Mouse (Mus musculus) MEL (cell line): ENCODE data around the gene Myo1h. TPM values are rescaled to one million over a fixed set of nuclear protein-coding genes. Genes with fewer than 3 reads are reported as not detected.
A peak's percentile ranks its signal among the peaks of the same experiment; 100 is the strongest.

ENCODE experiments used
- DNase-seq: peaks from one replicate; pipeline ENCODE4 v3.0.0; 2011; ENCODE audit warnings: low read depth, low spot score
- H3K27ac ChIP-seq: 2 replicates; pipeline ENCODE4 v1.5.1; 2012; ENCODE audit warnings: low read depth, mild to moderate bottlenecking, control low read depth, low read length, moderate library complexity; ENCODE audit not compliant: control insufficient read depth
- H3K27me3 ChIP-seq, 2 experiments: fragments of 150-350 bp in 1 of 2; sonication (generic) in 1 of 2; 2 replicates each; pipeline ENCODE4 v1.6.1; 2012; ENCODE audit warnings: low read length in 2 of 2, mild to moderate bottlenecking in 2 of 2, improper control_type of control experiment in 1 of 2, moderate library complexity in 1 of 2; ENCODE audit not compliant: insufficient read depth in 2 of 2, control insufficient read depth in 1 of 2
- H3K36me3 ChIP-seq, 2 experiments: 2 replicates each; pipeline ENCODE4 v1.6.1; 2012 to 2014; ENCODE audit warnings: low read length in 2 of 2, improper control_type of control experiment in 1 of 2, inconsistent platforms in 1 of 2, mild to moderate bottlenecking in 1 of 2; ENCODE audit not compliant: insufficient read depth in 2 of 2, control insufficient read depth in 1 of 2
- H3K4me1 ChIP-seq, 2 experiments: fragments of 150-350 bp in 1 of 2; sonication (generic) in 1 of 2; 2 replicates each; pipeline ENCODE4 v1.6.1; 2012; ENCODE audit warnings: low read length in 2 of 2, improper control_type of control experiment in 1 of 2, mild to moderate bottlenecking in 1 of 2; ENCODE audit not compliant: insufficient read depth in 2 of 2, control insufficient read depth in 1 of 2
- H3K4me3 ChIP-seq, 2 experiments: fragments of 150-350 bp in 1 of 2; sonication (generic) in 1 of 2; 2 replicates each; pipeline ENCODE4 v1.5.1; 2012; ENCODE audit warnings: low read depth in 2 of 2, low read length in 2 of 2, mild to moderate bottlenecking in 2 of 2, moderate library complexity in 2 of 2, control low read depth in 1 of 2, improper control_type of control experiment in 1 of 2; ENCODE audit not compliant: control insufficient read depth in 1 of 2, insufficient read depth in 1 of 2
- H3K79me2 ChIP-seq: 2 replicates; pipeline ENCODE4 v1.6.1; 2012; ENCODE audit warnings: mild to moderate bottlenecking, low read length, moderate library complexity; ENCODE audit not compliant: control insufficient read depth, poor library complexity, insufficient read depth
- H3K9ac ChIP-seq: 2 replicates; pipeline ENCODE4 v1.6.1; 2012; ENCODE audit warnings: low read depth, mild to moderate bottlenecking, control low read depth, low read length, moderate library complexity; ENCODE audit not compliant: control insufficient read depth, poor library complexity, severe bottlenecking
- H3K9me3 ChIP-seq: fragments of 150-350 bp; sonication (generic); replicated peaks from 2 replicates; pipeline ENCODE4 v1.6.1; 2012; ENCODE audit warnings: mild to moderate bottlenecking, low read length, improper control_type of control experiment, moderate library complexity; ENCODE audit not compliant: insufficient read depth
- CHD2 ChIP-seq: IDR thresholded peaks from 2 replicates; pipeline ENCODE4 v1.6.1; 2011; ENCODE audit warnings: low read length, improper control_type of control experiment
- CTCF ChIP-seq, 3 experiments: IDR thresholded peaks in 2 of 3; conservative IDR thresholded peaks in 1 of 3; 2 replicates each; pipeline ENCODE4 v1.5.1; 2011 to 2012; ENCODE audit warnings: low read length in 3 of 3, low read depth in 2 of 3, mild to moderate bottlenecking in 2 of 3, improper control_type of control experiment in 1 of 3, inconsistent platforms in 1 of 3, mixed read lengths in 1 of 3, moderate library complexity in 1 of 3; ENCODE audit not compliant: control insufficient read depth in 1 of 3, insufficient read depth in 1 of 3, poor library complexity in 1 of 3, severe bottlenecking in 1 of 3
- ELF1 ChIP-seq: IDR thresholded peaks from 2 replicates; pipeline ENCODE4 v1.6.1; 2014; ENCODE audit warnings: low read depth, mild to moderate bottlenecking, inconsistent platforms, low read length, improper control_type of control experiment, moderate library complexity
- ETS1 ChIP-seq: IDR thresholded peaks from 2 replicates; pipeline ENCODE4 v1.6.1; 2012; ENCODE audit warnings: low read depth, mild to moderate bottlenecking, inconsistent platforms, low read length, improper control_type of control experiment, moderate library complexity
- GABPA ChIP-seq: IDR thresholded peaks from 2 replicates; pipeline ENCODE4 v1.6.1; 2012; ENCODE audit warnings: low read depth, mild to moderate bottlenecking, inconsistent platforms, low read length, improper control_type of control experiment, moderate library complexity
- GATA1 ChIP-seq: IDR thresholded peaks from 2 replicates; pipeline ENCODE4 v1.6.1; 2011; ENCODE audit warnings: low read depth, low read length, improper control_type of control experiment
- HCFC1 ChIP-seq: IDR thresholded peaks from 2 replicates; pipeline ENCODE4 v1.6.1; 2012; ENCODE audit warnings: low read depth, mild to moderate bottlenecking, inconsistent platforms, low read length, improper control_type of control experiment, moderate library complexity
- KAT2A ChIP-seq: conservative IDR thresholded peaks from 2 replicates; pipeline ENCODE4 v1.6.1; 2012; ENCODE audit warnings: low read depth, low read length, improper control_type of control experiment, inconsistent platforms
- MAFK ChIP-seq: IDR thresholded peaks from 2 replicates; pipeline ENCODE4 v1.6.1; 2011; ENCODE audit warnings: low read depth, mild to moderate bottlenecking, low read length, improper control_type of control experiment, borderline replicate concordance
- MAZ ChIP-seq: IDR thresholded peaks from 2 replicates; pipeline ENCODE4 v1.6.1; 2012; ENCODE audit warnings: low read depth, mild to moderate bottlenecking, inconsistent platforms, low read length, improper control_type of control experiment
- MYB ChIP-seq: IDR thresholded peaks from 2 replicates; pipeline ENCODE4 v1.6.1; 2011; ENCODE audit warnings: mild to moderate bottlenecking, low read depth, low read length, improper control_type of control experiment
- MYC ChIP-seq: IDR thresholded peaks from 2 replicates; pipeline ENCODE4 v1.6.1; 2011; ENCODE audit warnings: low read depth, mild to moderate bottlenecking, low read length, improper control_type of control experiment, moderate library complexity
- NELFE ChIP-seq: IDR thresholded peaks from 2 replicates; pipeline ENCODE4 v1.6.1; 2011; ENCODE audit warnings: low read depth, low read length, improper control_type of control experiment
- NRF1 ChIP-seq: IDR thresholded peaks from 2 replicates; pipeline ENCODE4 v1.6.1; 2014; ENCODE audit warnings: low read depth, mild to moderate bottlenecking, inconsistent platforms, low read length, improper control_type of control experiment, moderate library complexity; ENCODE audit not compliant: poor library complexity, insufficient read depth, severe bottlenecking
- POLR2A ChIP-seq, 2 experiments: IDR thresholded peaks; 2 replicates each; pipeline ENCODE4 v1.6.1; 2011 to 2012; ENCODE audit warnings: low read length in 2 of 2, mild to moderate bottlenecking in 2 of 2, control low read depth in 1 of 2, improper control_type of control experiment in 1 of 2, low read depth in 1 of 2, moderate library complexity in 1 of 2; ENCODE audit not compliant: control insufficient read depth in 1 of 2, insufficient read depth in 1 of 2, poor library complexity in 1 of 2
- POLR2AphosphoS5 ChIP-seq: IDR thresholded peaks from 2 replicates; pipeline ENCODE4 v1.6.1; 2012; ENCODE audit warnings: low read depth, borderline replicate concordance, mild to moderate bottlenecking, inconsistent platforms, low read length, moderate library complexity, mixed read lengths
- RAD21 ChIP-seq: IDR thresholded peaks from 2 replicates; pipeline ENCODE4 v1.6.1; 2011; ENCODE audit warnings: mild to moderate bottlenecking, low read depth, low read length, improper control_type of control experiment
- RCOR1 ChIP-seq: IDR thresholded peaks from 2 replicates; pipeline ENCODE4 v1.6.1; 2012; ENCODE audit warnings: low read depth, mild to moderate bottlenecking, inconsistent platforms, low read length, improper control_type of control experiment
- SIN3A ChIP-seq: IDR thresholded peaks from 2 replicates; pipeline ENCODE4 v1.6.1; 2012; ENCODE audit warnings: low read length, improper control_type of control experiment, inconsistent platforms
- SMC3 ChIP-seq: IDR thresholded peaks from 2 replicates; pipeline ENCODE4 v1.6.1; 2011; ENCODE audit warnings: low read depth, low read length, improper control_type of control experiment
- TBP ChIP-seq: IDR thresholded peaks from 2 replicates; pipeline ENCODE4 v1.8.0; 2011; ENCODE audit warnings: low read depth, low read length, improper control_type of control experiment
- TCF12 ChIP-seq: IDR thresholded peaks from 2 replicates; pipeline ENCODE4 v1.6.1; 2014; ENCODE audit warnings: low read depth, mild to moderate bottlenecking, inconsistent platforms, low read length, improper control_type of control experiment, moderate library complexity
- UBTF ChIP-seq: IDR thresholded peaks from 2 replicates; pipeline ENCODE4 v1.6.1; 2012; ENCODE audit warnings: low read depth, mild to moderate bottlenecking, inconsistent platforms, low read length, improper control_type of control experiment, moderate library complexity, borderline replicate concordance; ENCODE audit not compliant: insufficient read depth
- USF2 ChIP-seq, 2 experiments: IDR thresholded peaks; 2 replicates each; pipeline ENCODE4 v1.6.1; 2011 to 2012; ENCODE audit warnings: improper control_type of control experiment in 2 of 2, low read length in 2 of 2, borderline replicate concordance in 1 of 2, inconsistent platforms in 1 of 2, low read depth in 1 of 2, mild to moderate bottlenecking in 1 of 2; ENCODE audit not compliant: insufficient read depth in 1 of 2
- ZC3H11A ChIP-seq: IDR thresholded peaks from 2 replicates; pipeline ENCODE4 v1.6.1; 2012; ENCODE audit warnings: low read depth, mild to moderate bottlenecking, inconsistent platforms, low read length, improper control_type of control experiment
- ZMIZ1 ChIP-seq: IDR thresholded peaks from 2 replicates; pipeline ENCODE4 v1.6.1; 2012; ENCODE audit warnings: low read depth, mild to moderate bottlenecking, inconsistent platforms, low read length, improper control_type of control experiment, moderate library complexity
- polyA plus RNA-seq, 2 experiments: library from polyadenylated mRNA; stranded (reverse) in 1 of 2; unstranded in 1 of 2; fragments of >175 nt in 1 of 2; fragments of >200 nt in 1 of 2; gene quantifications; 2 replicates each; pipeline versions ENCODE4 v1.2.1 to v1.2.4; 2012; ENCODE audit warnings: low replicate concordance in 2 of 2, low read depth in 1 of 2; ENCODE audit not compliant: insufficient read length in 2 of 2, insufficient read depth in 1 of 2, missing spikeins in 1 of 2
- total RNA-seq: library from RNA; depleted of rRNA; stranded (reverse); fragments of 300-350 nt; gene quantifications from 2 replicates; pipeline ENCODE4 v1.2.3, GENCODE M21; 2012

Myo1h gene
- total and polyA plus RNA-seq, 3 experiments, result 0.33 to 4.6 TPM; not detected in 1

DNA sequence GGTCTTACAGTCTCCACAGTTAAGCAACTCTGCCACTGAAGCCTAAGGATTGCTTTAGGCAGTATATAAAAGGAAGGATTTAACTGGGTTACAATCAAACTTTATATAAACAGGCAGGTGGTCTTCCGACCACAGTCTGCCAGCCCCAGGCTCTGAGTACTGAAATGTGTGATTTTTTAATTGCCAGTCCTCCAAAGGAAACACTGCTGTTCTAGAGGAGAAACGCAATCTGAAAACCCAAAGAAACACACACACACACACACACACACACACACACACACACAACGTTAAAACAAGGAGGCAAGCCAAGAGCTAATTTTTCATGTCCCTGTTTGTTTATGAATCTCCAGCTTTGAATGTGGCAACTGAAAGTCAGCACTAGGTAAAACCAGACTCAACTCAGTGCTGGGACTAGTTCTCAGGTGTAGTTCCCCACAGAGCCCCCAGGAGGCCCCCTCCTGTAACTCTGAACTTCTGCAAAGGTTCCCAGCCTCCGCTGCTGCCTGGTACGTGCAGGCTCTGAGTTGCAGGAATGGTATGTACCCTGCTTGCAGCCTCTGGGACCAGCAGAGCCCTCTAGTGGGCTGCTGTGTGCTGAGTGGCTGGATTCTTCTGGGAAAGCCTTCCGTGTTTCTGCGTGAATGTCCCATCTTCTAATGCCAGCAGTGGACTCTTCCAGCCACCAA is 67.4 kb downstream of the Myo1h start:
- no peak overlapping the region for H3K9ac ChIP-seq
- no peak for TF ChIP-seq GATA1
- peak; percentile 54 for TF ChIP-seq RAD21
- TF ChIP-seq NELFE, result no peak
- no peak for TF ChIP-seq MYB
- no peak for TF ChIP-seq TBP
- peak; percentile 63 for TF ChIP-seq ZC3H11A
- peak; percentile 47 to 72 (median 54) for TF ChIP-seq CTCF (IDR thresholded peaks at IDR 0.05 in 2 of 3, conservative IDR thresholded peaks at IDR 0.05 in 1 of 3; ENCODE audit: control insufficient read depth in 1 of 3, insufficient read depth in 1 of 3, low read depth in 2 of 3, low read length in 3 of 3, poor library complexity in 1 of 3, severe bottlenecking in 1 of 3)
- TF ChIP-seq SMC3, result peak; percentile 79
- TF ChIP-seq MAFK, result no peak
- no peaks in the 10 kb centered on the region for H3K79me2 ChIP-seq
- no peaks in the 10 kb centered on the region for H3K9me3 ChIP-seq
- H3K27me3 ChIP-seq, result no peaks in the 10 kb centered on the region
- no peaks in the 10 kb centered on the region for H3K36me3 ChIP-seq
- no peaks in the 10 kb centered on the region for H3K4me1 ChIP-seq
- no peak overlapping the region for H3K27ac ChIP-seq
- no peak overlapping the region for H3K4me3 ChIP-seq
- peak; percentile 76 for DNase-seq

DNA sequence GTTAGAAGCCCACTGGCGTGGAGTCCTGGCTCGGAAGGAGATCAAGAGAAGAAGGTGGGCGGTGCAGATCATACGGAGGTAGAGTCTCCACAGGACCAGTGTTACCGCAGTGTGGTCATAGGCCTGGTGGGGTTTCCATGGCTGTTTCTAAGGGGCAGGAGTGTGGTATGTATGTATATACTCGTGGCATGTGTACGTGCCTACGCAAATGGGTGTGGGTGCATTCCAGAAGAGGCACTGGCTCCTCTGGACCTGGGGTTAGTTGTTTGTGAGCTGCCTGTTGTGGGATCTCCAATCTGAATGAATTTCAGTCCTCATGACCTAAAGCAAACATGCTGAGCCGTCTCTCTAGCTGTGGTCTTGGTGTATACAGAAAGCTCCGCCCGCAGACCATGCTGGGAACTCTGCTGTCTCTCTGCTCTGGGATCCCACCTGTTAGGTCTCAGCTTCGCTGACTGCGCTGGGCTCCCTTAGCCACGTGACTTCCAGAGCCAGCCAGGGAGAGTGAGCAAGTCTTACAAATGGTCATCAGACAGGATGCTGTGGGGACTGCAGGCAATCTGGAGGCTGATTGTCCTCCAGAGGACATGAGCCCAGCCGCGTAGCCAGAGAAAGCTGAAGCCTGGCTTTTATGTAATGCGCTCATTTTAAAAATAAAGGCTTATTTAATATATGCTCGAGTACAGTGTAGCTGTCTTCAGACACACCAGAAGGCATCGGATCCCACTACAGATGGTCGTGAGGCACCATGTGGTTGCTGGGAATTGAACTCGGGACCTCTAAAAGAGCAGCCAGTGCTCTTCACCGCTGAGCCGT is 68.2 kb downstream of the Myo1h start:
- Histone ChIP-seq H3K4me1 (no peaks in the 10 kb centered on the region), H3K9me3 (no peaks in the 10 kb centered on the region), H3K79me2 (no peaks in the 10 kb centered on the region), H3K27ac (no peak overlapping the region), H3K9ac (no peak overlapping the region), H3K27me3 (no peaks in the 10 kb centered on the region), H3K36me3 (no peaks in the 10 kb centered on the region), H3K4me3 (no peak overlapping the region)
- TF ChIP-seq CTCF (IDR thresholded peaks at IDR 0.05 in 2 of 3, conservative IDR thresholded peaks at IDR 0.05 in 1 of 3; ENCODE audit: control insufficient read depth in 1 of 3, insufficient read depth in 1 of 3, low read depth in 2 of 3, low read length in 3 of 3, poor library complexity in 1 of 3, severe bottlenecking in 1 of 3) (no peak), GABPA (no peak), KAT2A (no peak), ETS1 (no peak), MAFK (no peak), MAZ (no peak), NRF1 (no peak), MYC (no peak), ELF1 (no peak), RCOR1 (no peak), HCFC1 (no peak), UBTF (no peak), POLR2A (IDR thresholded peaks at IDR 0.05; ENCODE audit: control insufficient read depth in 1 of 2, insufficient read depth in 1 of 2, low read depth in 1 of 2, low read length in 2 of 2, poor library complexity in 1 of 2) (no peak), SIN3A (no peak), ZMIZ1 (no peak), TCF12 (no peak), CHD2 (no peak), POLR2AphosphoS5 (no peak), USF2 (IDR thresholded peaks at IDR 0.05; ENCODE audit: borderline replicate concordance in 1 of 2, insufficient read depth in 1 of 2, low read depth in 1 of 2, low read length in 2 of 2) (no peak)
- no peak for DNase-seq
